Mouse (Mus musculus) small intestine, adult 2 months (tissue): ENCODE results near the gene Slc4a3.

ENCODE experiments used
- CTCF ChIP-seq: fragments of 200-500 bp; IDR thresholded peaks from 2 replicates; pipeline ENCODE4 v1.5.1; 2012; ENCODE audit warnings: low read depth, mild to moderate bottlenecking, control low read depth, inconsistent platforms, low read length, moderate library complexity, mixed read lengths; ENCODE audit not compliant: insufficient replicate concordance, insufficient read length; ENCODE audit errors: extremely low read depth
- POLR2A ChIP-seq: fragments of 200-500 bp; IDR thresholded peaks from 2 replicates; pipeline ENCODE4 v1.6.1; 2012; ENCODE audit warnings: low read depth, mild to moderate bottlenecking, control low read depth, inconsistent platforms, low read length, moderate library complexity

GRCm38 (mm10) chr1:75581936-75582624 lies 36.0 kb downstream of the Slc4a3 start:
- no peak for TF ChIP-seq POLR2A
- TF ChIP-seq CTCF, result no peak
